Mouse (Mus musculus): ENCODE measurements around the gene 1700028P14Rik. TPM values are rescaled to one million over a fixed set of nuclear protein-coding genes. Genes with fewer than 3 reads are reported as not detected.
"Not testable (repeated sequence)": the region's sequence is repeated elsewhere in the genome, so short reads cannot be mapped to it uniquely, and the experiment has no call there.

The 1700028P14Rik gene
- polyA plus RNA-seq (2015; fragmentation: Nextera tagmentation; extraction: Ambion mirVana) = 3.0 and 3.3 TPM in 2 replicates

GRCm38 (mm10) chr19:23652644-23653043 lies at the start of gene 1700028P14Rik:
1700028P14Rik (minus strand) TSS chr19:23652812.
- ATAC-seq = peak; percentile 96
- Histone ChIP-seq H3K4me2 (ENCODE audit: low read length) (peak within 1 kb of the TSS; percentile 58), H3K9ac (ENCODE audit: low read depth, low read length) (no peak within 1 kb of the TSS), H3K27ac (ENCODE audit: low read depth, low read length) (no peak within 1 kb of the TSS), H3K4me3 (ENCODE audit: low read length) (peak within 1 kb of the TSS; percentile 32), H3K4me1 (ENCODE audit: control insufficient read depth, insufficient read depth, low read depth, low read length) (no peaks in the 10 kb centered on the region; the same call in 1 of the 2 replicates), H3K27me3 (replicated peaks; ENCODE audit: control insufficient read depth, insufficient read depth, low read length) (no peaks in the 10 kb centered on the region), H3K9me3 (ENCODE audit: control insufficient read depth, low read length) (no peaks in the 10 kb centered on the region), H3K36me3 (ENCODE audit: control insufficient read depth, insufficient read depth, low read length) (no peaks in the 10 kb centered on the region)
- whole genome bisulfite sequencing = 3% methylated on average over 13 of the region's 13 CpGs

- no peak overlapping the region for H3K27ac ChIP-seq (ENCODE audit: low read depth, low read length)
- H3K9ac ChIP-seq (ENCODE audit: low read depth, low read length) = no peak overlapping the region
- H3K4me1 ChIP-seq (ENCODE audit: control insufficient read depth, insufficient read depth, low read depth, low read length) = no peaks in the 10 kb centered on the region
- WGBS = 88% methylated on average over 4 of the region's 4 CpGs
- H3K27me3 ChIP-seq (replicated peaks; ENCODE audit: control insufficient read depth, insufficient read depth, low read length) = no peaks in the 10 kb centered on the region
- no peak overlapping the region for H3K4me3 ChIP-seq (ENCODE audit: low read length)
- no peak for ATAC-seq
- H3K9me3 ChIP-seq (ENCODE audit: control insufficient read depth, low read length) = no peaks in the 10 kb centered on the region
- H3K4me2 ChIP-seq (ENCODE audit: low read length) = no peak overlapping the region
- H3K36me3 ChIP-seq (ENCODE audit: control insufficient read depth, insufficient read depth, low read length) = peaks cover 4% of the 10 kb centered on the region; the same call in 1 of the 2 replicates
Observed at GRCm38 (mm10) chr19:23699131-23699530, 46.5 kb upstream of the 1700028P14Rik start.

GRCm38 (mm10) chr19:23698366-23698765 lies 45.8 kb upstream of the 1700028P14Rik start:
- ATAC-seq = no peak

DNA sequence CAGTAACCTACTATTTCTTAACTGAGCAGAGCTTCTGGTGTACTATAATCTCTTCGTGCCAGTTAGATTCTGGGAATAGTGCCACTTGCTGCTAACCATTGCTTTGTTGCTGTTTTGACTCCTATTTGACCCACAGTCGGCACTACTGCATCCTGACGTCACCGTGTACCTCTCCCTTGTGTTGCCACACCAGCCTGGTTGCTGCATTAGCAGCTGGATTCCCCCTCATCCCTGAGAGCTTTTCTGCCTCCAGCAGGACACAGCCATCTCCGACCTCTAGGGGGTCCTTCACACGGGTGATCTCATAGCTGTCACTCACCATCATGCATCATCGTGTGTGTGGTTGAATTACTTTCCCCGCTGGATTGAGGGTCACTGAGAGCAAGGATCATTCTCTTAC lies 45.2 kb upstream of the 1700028P14Rik start:
- H3K4me1 ChIP-seq (ENCODE audit: control insufficient read depth, insufficient read depth, low read depth, low read length) = no peaks in the 10 kb centered on the region
- peaks cover 4% of the 10 kb centered on the region; the same call in 1 of the 2 replicates for H3K36me3 ChIP-seq (ENCODE audit: control insufficient read depth, insufficient read depth, low read length)
- no peak overlapping the region for H3K9ac ChIP-seq (ENCODE audit: low read depth, low read length)
- H3K27ac ChIP-seq (ENCODE audit: low read depth, low read length) = no peak overlapping the region
- no peaks in the 10 kb centered on the region for H3K27me3 ChIP-seq (replicated peaks; ENCODE audit: control insufficient read depth, insufficient read depth, low read length)
- 72% methylated on average over 8 of the region's 8 CpGs for WGBS
- no peaks in the 10 kb centered on the region for H3K9me3 ChIP-seq (ENCODE audit: control insufficient read depth, low read length)
- ATAC-seq = no peak
- H3K4me2 ChIP-seq (ENCODE audit: low read length) = no peak overlapping the region
- H3K4me3 ChIP-seq (ENCODE audit: low read length) = no peak overlapping the region

More at GRCm38 (mm10) chr19:23698366-23698765, 45.8 kb upstream of the 1700028P14Rik start:
- Histone ChIP-seq H3K36me3 (ENCODE audit: control insufficient read depth, insufficient read depth, low read length) (peaks cover 4% of the 10 kb centered on the region; the same call in 1 of the 2 replicates), H3K9me3 (ENCODE audit: control insufficient read depth, low read length) (no peaks in the 10 kb centered on the region), H3K4me3 (ENCODE audit: low read length) (no peak overlapping the region), H3K27me3 (replicated peaks; ENCODE audit: control insufficient read depth, insufficient read depth, low read length) (no peaks in the 10 kb centered on the region), H3K4me1 (ENCODE audit: control insufficient read depth, insufficient read depth, low read depth, low read length) (no peaks in the 10 kb centered on the region), H3K4me2 (ENCODE audit: low read length) (no peak overlapping the region), H3K9ac (ENCODE audit: low read depth, low read length) (no peak overlapping the region), H3K27ac (ENCODE audit: low read depth, low read length) (no peak overlapping the region)
- 80% methylated on average over 7 of the region's 7 CpGs for WGBS

DNA sequence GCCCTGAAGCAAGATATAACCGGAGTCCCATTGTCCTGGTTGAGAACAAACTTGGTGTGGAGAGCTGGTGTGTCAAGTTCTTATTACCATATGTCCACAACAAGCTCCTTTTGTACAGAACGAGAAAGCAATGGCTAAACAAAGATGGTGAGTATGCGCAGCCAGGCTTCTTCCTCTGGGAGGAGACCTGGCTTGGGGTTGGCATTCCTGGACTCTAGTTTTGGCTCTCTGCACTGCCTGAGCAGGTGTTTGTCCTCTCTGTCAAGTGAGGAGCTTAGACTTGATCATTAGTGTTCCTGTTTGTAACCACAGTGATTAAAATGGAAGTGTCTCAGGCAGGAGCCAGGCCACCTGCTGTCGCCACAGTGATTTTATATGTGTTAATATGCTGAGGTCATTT lies 41.7 kb upstream of the 1700028P14Rik start:
- Histone ChIP-seq H3K4me2 (ENCODE audit: low read length) (no peak overlapping the region), H3K36me3 (ENCODE audit: control insufficient read depth, insufficient read depth, low read length) (0 out of 2 replicates have a peak, but pooled peaks cover 4% of the 10 kb centered on the region), H3K27ac (ENCODE audit: low read depth, low read length) (no peak overlapping the region), H3K9me3 (ENCODE audit: control insufficient read depth, low read length) (no peaks in the 10 kb centered on the region), H3K4me3 (ENCODE audit: low read length) (no peak overlapping the region), H3K4me1 (ENCODE audit: control insufficient read depth, insufficient read depth, low read depth, low read length) (peaks cover 7% of the 10 kb centered on the region), H3K27me3 (replicated peaks; ENCODE audit: control insufficient read depth, insufficient read depth, low read length) (no peaks in the 10 kb centered on the region), H3K9ac (ENCODE audit: low read depth, low read length) (no peak overlapping the region)
- 64% methylated on average over 4 of the region's 4 CpGs for WGBS
- 0 out of 2 replicates have a peak, but pooled peaks have one; percentile 24 for ATAC-seq

DNA sequence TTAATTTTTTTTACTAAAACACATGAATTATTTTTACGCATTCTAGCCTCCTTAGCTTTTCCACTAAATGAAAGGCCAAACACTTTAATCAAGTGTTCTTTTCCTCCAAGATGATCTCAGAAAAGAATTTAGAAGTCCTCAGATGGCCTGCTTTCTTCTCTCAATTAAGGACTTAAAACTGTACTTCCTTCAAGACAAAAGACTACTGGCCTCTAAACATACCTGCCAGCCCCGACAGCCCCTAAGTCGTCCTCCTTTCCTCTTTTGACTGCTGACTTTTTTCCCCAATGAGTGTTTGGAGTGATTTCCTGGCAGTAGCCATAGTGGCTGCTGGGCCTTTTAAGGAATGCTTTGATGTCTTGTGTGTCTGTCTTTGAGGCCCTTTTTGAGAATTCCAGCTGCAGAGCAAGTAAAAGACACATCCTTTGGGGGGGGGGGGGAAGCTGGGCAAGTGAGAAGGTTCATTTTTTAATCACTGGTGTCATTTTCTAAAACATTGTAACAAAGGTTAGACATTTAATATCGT lies 35.9 kb upstream of the 1700028P14Rik start:
- Histone ChIP-seq H3K36me3 (ENCODE audit: control insufficient read depth, insufficient read depth, low read length) (no peaks in the 10 kb centered on the region), H3K27ac (ENCODE audit: low read depth, low read length) (peak overlapping the region; percentile 31; the same call in 1 of the 2 replicates), H3K9ac (ENCODE audit: low read depth, low read length) (no peak overlapping the region), H3K4me1 (ENCODE audit: control insufficient read depth, insufficient read depth, low read depth, low read length) (peaks cover 13% of the 10 kb centered on the region), H3K9me3 (ENCODE audit: control insufficient read depth, low read length) (no peaks in the 10 kb centered on the region), H3K4me3 (ENCODE audit: low read length) (peak overlapping the region; percentile 31), H3K27me3 (replicated peaks; ENCODE audit: control insufficient read depth, insufficient read depth, low read length) (no peaks in the 10 kb centered on the region), H3K4me2 (ENCODE audit: low read length) (peak overlapping the region; percentile 66)
- 13% methylated on average over 4 of the region's 4 CpGs for WGBS
- ATAC-seq = no peak

GRCm38 (mm10) chr19:23687296-23688021 lies 34.8 kb upstream of the 1700028P14Rik start, which contains the start of gene Ptar1:
Ptar1 (plus strand) TSS chr19:23687429.
- Histone ChIP-seq H3K9me3 (ENCODE audit: control insufficient read depth, low read length) (no peaks in the 10 kb centered on the region), H3K4me2 (ENCODE audit: low read length) (peak within 1 kb of the TSS; percentile 66), H3K27me3 (replicated peaks; ENCODE audit: control insufficient read depth, insufficient read depth, low read length) (no peaks in the 10 kb centered on the region), H3K4me1 (ENCODE audit: control insufficient read depth, insufficient read depth, low read depth, low read length) (peaks cover 13% of the 10 kb centered on the region), H3K27ac (ENCODE audit: low read depth, low read length) (peak within 1 kb of the TSS; percentile 96), H3K36me3 (ENCODE audit: control insufficient read depth, insufficient read depth, low read length) (no peaks in the 10 kb centered on the region), H3K4me3 (ENCODE audit: low read length) (peak within 1 kb of the TSS; percentile 76), H3K9ac (ENCODE audit: low read depth, low read length) (peak within 1 kb of the TSS; percentile 95)
- peak; percentile 95 for ATAC-seq
- under 1% methylated on average over 77 of the region's 93 CpGs for WGBS

DNA sequence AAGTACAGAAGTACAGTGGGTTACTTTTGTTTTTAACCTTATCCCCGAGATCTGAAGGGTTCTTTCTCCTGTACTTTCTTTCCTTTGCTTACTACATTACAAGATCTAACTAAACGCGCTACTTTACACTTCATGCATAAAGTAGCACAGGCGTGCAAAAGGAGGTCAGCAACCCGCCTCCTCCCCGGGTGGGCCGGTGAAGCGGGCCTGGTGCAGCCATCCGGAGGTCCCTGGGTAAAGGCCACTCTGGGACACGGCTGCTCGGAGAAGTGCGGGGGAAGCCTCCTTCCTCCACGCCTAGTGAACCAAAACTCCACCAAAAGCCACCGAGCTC lies 34.3 kb upstream of the 1700028P14Rik start:
- ATAC-seq = no peak; the same call in 1 of the 2 replicates
- H3K9ac ChIP-seq (ENCODE audit: low read depth, low read length) = peak overlapping the region; percentile 95
- H3K4me2 ChIP-seq (ENCODE audit: low read length) = peak overlapping the region; percentile 66
- H3K27ac ChIP-seq (ENCODE audit: low read depth, low read length) = peak overlapping the region; percentile 96
- peak overlapping the region; percentile 76 for H3K4me3 ChIP-seq (ENCODE audit: low read length)
- WGBS = under 1% methylated on average over 14 of the region's 14 CpGs
- H3K4me1 ChIP-seq (ENCODE audit: control insufficient read depth, insufficient read depth, low read depth, low read length) = peaks cover 13% of the 10 kb centered on the region
- no peaks in the 10 kb centered on the region for H3K9me3 ChIP-seq (ENCODE audit: control insufficient read depth, low read length)
- H3K36me3 ChIP-seq (ENCODE audit: control insufficient read depth, insufficient read depth, low read length) = no peaks in the 10 kb centered on the region
- H3K27me3 ChIP-seq (replicated peaks; ENCODE audit: control insufficient read depth, insufficient read depth, low read length) = no peaks in the 10 kb centered on the region

DNA sequence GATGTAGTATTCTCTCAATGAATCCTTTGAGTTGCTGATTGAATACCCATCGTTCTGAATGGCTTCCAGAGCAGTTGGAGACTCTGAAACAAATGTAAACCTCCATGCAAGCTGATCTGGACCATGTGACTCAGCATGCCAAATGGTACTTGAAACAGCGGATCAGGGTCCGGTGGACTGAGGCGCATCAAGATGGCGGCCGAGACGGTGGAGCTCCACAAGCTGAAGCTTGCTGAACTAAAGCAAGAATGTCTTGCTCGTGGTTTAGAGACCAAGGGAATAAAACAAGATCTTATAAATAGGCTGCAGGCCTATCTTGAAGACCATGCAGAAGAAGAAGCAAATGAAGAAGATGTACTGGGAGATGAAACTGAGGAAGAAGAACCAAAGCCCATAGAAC lies 23.0 kb upstream of the 1700028P14Rik start:
- not testable (repeated sequence) for H3K36me3 ChIP-seq (ENCODE audit: control insufficient read depth, insufficient read depth, low read length); H3K4me2 ChIP-seq (ENCODE audit: low read length); H3K27me3 ChIP-seq (replicated peaks; ENCODE audit: control insufficient read depth, insufficient read depth, low read length); H3K4me3 ChIP-seq (ENCODE audit: low read length); ATAC-seq; H3K27ac ChIP-seq (ENCODE audit: low read depth, low read length); H3K9me3 ChIP-seq (ENCODE audit: control insufficient read depth, low read length); H3K4me1 ChIP-seq (ENCODE audit: control insufficient read depth, insufficient read depth, low read depth, low read length); H3K9ac ChIP-seq (ENCODE audit: low read depth, low read length)
- 93% methylated on average over 8 of the region's 8 CpGs for WGBS

Measured in hindbrain, embryonic 16.5 days (tissue).